Mouse (Mus musculus): ENCODE measurements around the gene Fxr2. TPM values are rescaled to one million over a fixed set of nuclear protein-coding genes. Genes with fewer than 3 reads are reported as not detected.

Gene Fxr2
- total and polyA plus RNA-seq, 2 experiments from 2014 or later, result 27.2 to 84.1 TPM

GRCm38 (mm10) chr11:69682840-69683533, 50.2 kb downstream of the Fxr2 start:
- H3K9me3 ChIP-seq (ENCODE audit: low read length), result no peaks in the 10 kb centered on the region
- H3K36me3 ChIP-seq (ENCODE audit: insufficient read depth, low read length), result 0 out of 2 replicates have a peak, but pooled peaks cover 7% of the 10 kb centered on the region
- peaks cover 11% of the 10 kb centered on the region for H3K4me1 ChIP-seq (ENCODE audit: insufficient read depth, low read length)
- DNase-seq (ENCODE audit: low spot score) (peak; percentile 95), ATAC-seq (ENCODE audit: low FRiP score) (peak; percentile 50; the same call in 1 of the 2 replicates)
- H3K9ac ChIP-seq (replicated peaks; ENCODE audit: low read length, poor library complexity, severe bottlenecking), result peak overlapping the region; percentile 54; the same call in 1 of the 2 replicates
- TF ChIP-seq CTCF (IDR thresholded peaks at IDR 0.05), result peak; percentile 96
- H3K27me3 ChIP-seq (ENCODE audit: insufficient read depth, low read length), result no peaks in the 10 kb centered on the region
- H3K4me3 ChIP-seq (ENCODE audit: low read depth, low read length), result peak overlapping the region; percentile 25
- peak overlapping the region; percentile 91 for H3K4me2 ChIP-seq (ENCODE audit: low read depth, low read length, poor library complexity, severe bottlenecking)
- peak overlapping the region; percentile 83 for H3K27ac ChIP-seq (ENCODE audit: low read depth, low read length)
- WGBS, result 9% methylated on average over 12 of the region's 12 CpGs

- H3K4me3 ChIP-seq (ENCODE audit: low read depth, low read length), result no peak overlapping the region; the same call in 1 of the 2 replicates
- TF ChIP-seq CTCF (IDR thresholded peaks at IDR 0.05), result no peak
- peak overlapping the region; percentile 83 for H3K27ac ChIP-seq (ENCODE audit: low read depth, low read length)
- peak overlapping the region; percentile 55; the same call in 1 of the 2 replicates for H3K4me2 ChIP-seq (ENCODE audit: low read depth, low read length, poor library complexity, severe bottlenecking)
- H3K9me3 ChIP-seq (ENCODE audit: low read length), result no peaks in the 10 kb centered on the region
- H3K4me1 ChIP-seq (ENCODE audit: insufficient read depth, low read length), result peaks cover 11% of the 10 kb centered on the region
- H3K36me3 ChIP-seq (ENCODE audit: insufficient read depth, low read length), result 0 out of 2 replicates have a peak, but pooled peaks cover 7% of the 10 kb centered on the region
- H3K27me3 ChIP-seq (ENCODE audit: insufficient read depth, low read length), result no peaks in the 10 kb centered on the region
- 81% methylated on average over 7 of the region's 7 CpGs for WGBS
- H3K9ac ChIP-seq (replicated peaks; ENCODE audit: low read length, poor library complexity, severe bottlenecking), result no peak overlapping the region
- no peak for DNase-seq (ENCODE audit: low spot score)
- no peak for ATAC-seq (ENCODE audit: low FRiP score)
Observed at GRCm38 (mm10) chr11:69683576-69683975, 50.8 kb downstream of the Fxr2 start.

- WGBS, result 82% methylated on average over 12 of the region's 12 CpGs
Observed at GRCm38 (mm10) chr11:69684128-69684745, 51.4 kb downstream of the Fxr2 start.

DNA sequence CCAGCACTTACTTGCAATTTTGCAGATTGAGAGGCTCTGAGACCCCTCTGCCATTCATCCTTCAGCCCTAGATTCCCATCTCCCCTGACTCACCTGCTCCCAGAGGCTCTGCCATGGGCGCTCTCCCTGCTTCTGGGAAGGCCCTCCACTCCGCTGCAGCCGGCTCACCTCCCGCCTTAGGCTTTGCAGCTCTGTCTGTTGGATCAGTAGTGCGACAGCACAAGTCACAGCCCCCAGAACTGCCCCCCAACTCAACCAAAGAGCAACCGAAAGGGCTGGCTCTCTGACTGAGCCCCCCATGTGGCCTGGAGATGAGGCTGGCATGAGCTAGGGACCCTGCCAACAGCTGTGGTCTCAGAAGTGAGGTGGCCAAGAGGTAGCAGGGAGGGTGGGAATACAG, 52.1 kb downstream of the Fxr2 start:
- Histone ChIP-seq H3K9me3 (ENCODE audit: low read length) (no peaks in the 10 kb centered on the region), H3K4me1 (ENCODE audit: insufficient read depth, low read length) (peaks cover 9% of the 10 kb centered on the region), H3K4me2 (ENCODE audit: low read depth, low read length, poor library complexity, severe bottlenecking) (no peak overlapping the region), H3K4me3 (ENCODE audit: low read depth, low read length) (no peak overlapping the region), H3K27ac (ENCODE audit: low read depth, low read length) (no peak overlapping the region), H3K36me3 (ENCODE audit: insufficient read depth, low read length) (0 out of 2 replicates have a peak, but pooled peaks cover 2% of the 10 kb centered on the region), H3K27me3 (ENCODE audit: insufficient read depth, low read length) (no peaks in the 10 kb centered on the region), H3K9ac (replicated peaks; ENCODE audit: low read length, poor library complexity, severe bottlenecking) (no peak overlapping the region)
- 81% methylated on average over 6 of the region's 6 CpGs for WGBS
- DNase-seq (ENCODE audit: low spot score) (no peak), ATAC-seq (ENCODE audit: low FRiP score) (no peak)
- no peak for TF ChIP-seq CTCF (IDR thresholded peaks at IDR 0.05)

More at GRCm38 (mm10) chr11:69684128-69684745, 51.4 kb downstream of the Fxr2 start:
- H3K27ac ChIP-seq (ENCODE audit: low read depth, low read length), result peak overlapping the region; percentile 32; the same call in 1 of the 2 replicates
- H3K4me3 ChIP-seq (ENCODE audit: low read depth, low read length), result no peak overlapping the region
- no peak overlapping the region for H3K9ac ChIP-seq (replicated peaks; ENCODE audit: low read length, poor library complexity, severe bottlenecking)
- DNase-seq (ENCODE audit: low spot score), result no peak
- no peaks in the 10 kb centered on the region for H3K9me3 ChIP-seq (ENCODE audit: low read length)
- H3K27me3 ChIP-seq (ENCODE audit: insufficient read depth, low read length), result no peaks in the 10 kb centered on the region
- 0 out of 2 replicates have a peak, but pooled peaks cover 2% of the 10 kb centered on the region for H3K36me3 ChIP-seq (ENCODE audit: insufficient read depth, low read length)
- no peak overlapping the region for H3K4me2 ChIP-seq (ENCODE audit: low read depth, low read length, poor library complexity, severe bottlenecking)
- H3K4me1 ChIP-seq (ENCODE audit: insufficient read depth, low read length), result peaks cover 11% of the 10 kb centered on the region
- ATAC-seq (ENCODE audit: low FRiP score), result no peak
- TF ChIP-seq CTCF (IDR thresholded peaks at IDR 0.05), result no peak

- DNase-seq (ENCODE audit: low spot score) (peak; percentile 55), ATAC-seq (ENCODE audit: low FRiP score) (no peak)
- TF ChIP-seq CTCF (IDR thresholded peaks at IDR 0.05), result no peak
- no peaks in the 10 kb centered on the region for H3K9me3 ChIP-seq (ENCODE audit: low read length)
- no peaks in the 10 kb centered on the region for H3K36me3 ChIP-seq (ENCODE audit: insufficient read depth, low read length)
- H3K4me3 ChIP-seq (ENCODE audit: low read depth, low read length), result no peak within 1 kb of the TSS
- no peak within 1 kb of the TSS for H3K4me2 ChIP-seq (ENCODE audit: low read depth, low read length, poor library complexity, severe bottlenecking)
- H3K27me3 ChIP-seq (ENCODE audit: insufficient read depth, low read length), result no peaks in the 10 kb centered on the region
- no peak within 1 kb of the TSS; the same call in 1 of the 2 replicates for H3K9ac ChIP-seq (replicated peaks; ENCODE audit: low read length, poor library complexity, severe bottlenecking)
- WGBS, result 44% methylated on average over 10 of the region's 10 CpGs
- H3K27ac ChIP-seq (ENCODE audit: low read depth, low read length), result 0 out of 2 replicates have a peak within 1 kb of the TSS, but pooled peaks have one; percentile 26
- H3K4me1 ChIP-seq (ENCODE audit: insufficient read depth, low read length), result peaks cover 5% of the 10 kb centered on the region
Observed at GRCm38 (mm10) chr11:69685526-69686148, 52.8 kb downstream of the Fxr2 start, which contains the start of gene Tnfsf13. Gene Tnfsf13, minus strand, starts transcription at chr11:69685784.

Measured in midbrain, postnatal 0 days (tissue).